Mouse (Mus musculus) cortical plate, adult 2 months (tissue): Measurements from ENCODE around the gene Oaz2.

Experiments used
- CTCF ChIP-seq: fragments of 200-500 bp; IDR thresholded peaks from 2 replicates; pipeline ENCODE4 v1.5.1; 2011; ENCODE audit warnings: mild to moderate bottlenecking, control low read depth, low read length; ENCODE audit not compliant: insufficient read depth; ENCODE audit errors: extremely low read depth
- POLR2A ChIP-seq: fragments of 200-500 bp; IDR thresholded peaks from 2 replicates; pipeline ENCODE4 v1.6.1; 2011; ENCODE audit warnings: mild to moderate bottlenecking, low read length, control low read depth; ENCODE audit not compliant: insufficient read depth; ENCODE audit errors: extremely low read depth

- TF ChIP-seq POLR2A (no peak), CTCF (no peak)
These were observed 37.8 kb upstream of the Oaz2 start for GRCm38 (mm10) chr9:65629767-65630630.
